Mouse (Mus musculus): ENCODE measurements at regions not wholly inside any gene's neighbourhood (a gene's known extent, or its start where the extent isn't known, plus 50 kb on each side); places are given as distances from the start of the nearest gene placed in this dataset.

- H3K4me1 ChIP-seq (ENCODE audit: control insufficient read depth in 1 of 2, insufficient read depth in 2 of 2): no peaks in the 10 kb centered on the region
- no peak overlapping the region for H3K27ac ChIP-seq (ENCODE audit: insufficient read depth, low read depth)
- dilution Hi-C loops (cut with MboI; ENCODE audit: extremely low pct_ligation_motif_present, extremely low pct_unique_long_range_greater_than_20kb, low sequenced_read_pairs): no loop called here
- DNase-seq (ENCODE audit: extremely low read depth): no peak
- H3K36me3 ChIP-seq (replicated peaks in 1 of 2; ENCODE audit: control insufficient read depth in 1 of 2, insufficient read depth in 1 of 2, low read length in 1 of 2): no peaks in the 10 kb centered on the region
- H3K79me2 ChIP-seq (replicated peaks; ENCODE audit: control insufficient read depth, extremely low read depth, insufficient read depth, poor library complexity, severe bottlenecking): no peaks in the 10 kb centered on the region
- TF ChIP-seq USF2 (conservative IDR thresholded peaks at IDR 0.05; ENCODE audit: low read depth, low read length) (no peak), SIN3A (IDR thresholded peaks at IDR 0.05; ENCODE audit: low read length) (no peak), BHLHE40 (IDR thresholded peaks at IDR 0.05; ENCODE audit: low read depth, low read length) (no peak), CHD2 (IDR thresholded peaks at IDR 0.05; ENCODE audit: low read length) (no peak), USF1 (IDR thresholded peaks at IDR 0.05; ENCODE audit: low read depth, low read length) (no peak), E2F4 (IDR thresholded peaks at IDR 0.05; ENCODE audit: insufficient replicate concordance, low read depth, low read length) (no peak), MAZ (IDR thresholded peaks at IDR 0.05; ENCODE audit: low read depth, low read length) (no peak), HCFC1 (IDR thresholded peaks at IDR 0.05; ENCODE audit: low read depth, low read length) (no peak), MAFK (IDR thresholded peaks at IDR 0.05; ENCODE audit: insufficient replicate concordance, low read length) (no peak), CTCF (conservative IDR thresholded peaks at IDR 0.05 in 1 of 2, IDR thresholded peaks at IDR 0.05 in 1 of 2; ENCODE audit: low read depth in 2 of 2, low read length in 2 of 2) (no peak), MEF2A (IDR thresholded peaks at IDR 0.05; ENCODE audit: borderline replicate concordance, low read depth, low read length) (no peak), ZKSCAN1 (IDR thresholded peaks at IDR 0.05; ENCODE audit: borderline replicate concordance, low read depth, low read length) (no peak), POLR2AphosphoS2 (IDR thresholded peaks at IDR 0.05; ENCODE audit: low read depth, low read length) (no peak), RCOR1 (conservative IDR thresholded peaks at IDR 0.05; ENCODE audit: low read depth, low read length) (no peak), TBP (conservative IDR thresholded peaks at IDR 0.05; ENCODE audit: low read depth, low read length) (no peak), GABPA (IDR thresholded peaks at IDR 0.05; ENCODE audit: insufficient replicate concordance, low read depth, low read length) (no peak), ETS1 (conservative IDR thresholded peaks at IDR 0.05; ENCODE audit: low read depth, low read length) (no peak), NELFE (IDR thresholded peaks at IDR 0.05; ENCODE audit: low read depth, low read length) (no peak), RAD21 (IDR thresholded peaks at IDR 0.05; ENCODE audit: low read depth, low read length) (no peak)
- no peak overlapping the region for H3K4me3 ChIP-seq (replicated peaks in 1 of 3; ENCODE audit: low read depth in 2 of 3, low read length in 2 of 3, poor library complexity in 1 of 3)
- H3K9me3 ChIP-seq (replicated peaks; ENCODE audit: low read length): peaks cover 80% of the 10 kb centered on the region
- no peak overlapping the region for H3K9ac ChIP-seq (ENCODE audit: insufficient read depth, low read depth)
- no peak overlapping the region for H3K4me2 ChIP-seq (ENCODE audit: insufficient read depth, low read depth, poor library complexity, severe bottlenecking)
- in situ Hi-C loops (cut with MboI; ENCODE audit: low pct_ligation_motif_present, low pct_unique_long_range_greater_than_20kb, low sequenced_read_pairs): no loop called here
- no peaks in the 10 kb centered on the region for H3K27me3 ChIP-seq (replicated peaks)
These were observed 317.8 kb downstream of the Ajap1 start for GRCm38 (mm10) chr4:153164810-153165209.

DNA sequence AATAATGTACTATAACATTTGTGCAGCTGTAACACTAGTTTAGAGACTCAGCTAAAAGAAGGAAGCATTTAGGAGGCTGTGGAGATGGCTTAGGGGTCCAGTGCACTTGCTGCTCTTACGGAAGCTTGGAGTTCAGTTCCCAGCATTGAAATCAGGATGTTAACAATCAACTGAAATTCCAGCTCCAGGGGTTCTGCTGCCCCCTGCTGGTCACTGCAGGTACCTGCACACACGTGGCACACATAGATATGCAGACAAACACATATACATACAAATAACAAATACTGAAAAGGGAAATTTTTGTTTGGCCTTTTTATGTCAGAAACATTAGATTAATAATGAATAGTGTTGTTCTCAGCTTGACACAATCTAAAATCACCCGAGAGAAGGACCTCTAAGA is 322.5 kb downstream of the Ajap1 start:
- H3K4me1 ChIP-seq (ENCODE audit: control insufficient read depth in 1 of 2, insufficient read depth in 2 of 2): no peaks in the 10 kb centered on the region
- in situ Hi-C loops (cut with MboI; ENCODE audit: low pct_ligation_motif_present, low pct_unique_long_range_greater_than_20kb, low sequenced_read_pairs): no loop called here
- H3K9me3 ChIP-seq (replicated peaks; ENCODE audit: low read length): peaks cover 76% of the 10 kb centered on the region
- no peak overlapping the region for H3K4me3 ChIP-seq (replicated peaks in 1 of 3; ENCODE audit: low read depth in 2 of 3, low read length in 2 of 3, poor library complexity in 1 of 3)
- H3K9ac ChIP-seq (ENCODE audit: insufficient read depth, low read depth): no peak overlapping the region
- no peak for DNase-seq (ENCODE audit: extremely low read depth)
- no peaks in the 10 kb centered on the region for H3K27me3 ChIP-seq (replicated peaks)
- no peak overlapping the region for H3K4me2 ChIP-seq (ENCODE audit: insufficient read depth, low read depth, poor library complexity, severe bottlenecking)
- H3K36me3 ChIP-seq (replicated peaks in 1 of 2; ENCODE audit: control insufficient read depth in 1 of 2, insufficient read depth in 1 of 2, low read length in 1 of 2): no peaks in the 10 kb centered on the region
- no peaks in the 10 kb centered on the region for H3K79me2 ChIP-seq (replicated peaks; ENCODE audit: control insufficient read depth, extremely low read depth, insufficient read depth, poor library complexity, severe bottlenecking)
- dilution Hi-C loops (cut with MboI; ENCODE audit: extremely low pct_ligation_motif_present, extremely low pct_unique_long_range_greater_than_20kb, low sequenced_read_pairs): no loop called here
- no peak overlapping the region for H3K27ac ChIP-seq (ENCODE audit: insufficient read depth, low read depth)
- no peak for TF ChIP-seq SMC3 (IDR thresholded peaks at IDR 0.05; ENCODE audit: low read depth, low read length)
- TF ChIP-seq POLR2A (IDR thresholded peaks at IDR 0.05; ENCODE audit: low read depth, low read length): no peak
